Mouse (Mus musculus): ENCODE results near the gene Slpi.

- TF ChIP-seq CTCF (IDR thresholded peaks at IDR 0.05; ENCODE audit: low read depth, low read length) (no peak), TAL1 (conservative IDR thresholded peaks at IDR 0.05; ENCODE audit: low read depth, low read length) (no peak)
Observed at GRCm38 (mm10) chr2:164438257-164438656, 49.4 kb upstream of the Slpi start.

All from G1E (cell line).